Mouse (Mus musculus): ENCODE results near the gene Pcgf6. TPM values are rescaled to one million over a fixed set of nuclear protein-coding genes. Genes with fewer than 3 reads are reported as not detected.
A peak's percentile ranks its signal among the peaks of the same experiment; 100 is the strongest.

Pcgf6 gene
- 41.3 and 42.6 TPM in 2 replicates for polyA plus RNA-seq (2012; rRNA removed)

DNA sequence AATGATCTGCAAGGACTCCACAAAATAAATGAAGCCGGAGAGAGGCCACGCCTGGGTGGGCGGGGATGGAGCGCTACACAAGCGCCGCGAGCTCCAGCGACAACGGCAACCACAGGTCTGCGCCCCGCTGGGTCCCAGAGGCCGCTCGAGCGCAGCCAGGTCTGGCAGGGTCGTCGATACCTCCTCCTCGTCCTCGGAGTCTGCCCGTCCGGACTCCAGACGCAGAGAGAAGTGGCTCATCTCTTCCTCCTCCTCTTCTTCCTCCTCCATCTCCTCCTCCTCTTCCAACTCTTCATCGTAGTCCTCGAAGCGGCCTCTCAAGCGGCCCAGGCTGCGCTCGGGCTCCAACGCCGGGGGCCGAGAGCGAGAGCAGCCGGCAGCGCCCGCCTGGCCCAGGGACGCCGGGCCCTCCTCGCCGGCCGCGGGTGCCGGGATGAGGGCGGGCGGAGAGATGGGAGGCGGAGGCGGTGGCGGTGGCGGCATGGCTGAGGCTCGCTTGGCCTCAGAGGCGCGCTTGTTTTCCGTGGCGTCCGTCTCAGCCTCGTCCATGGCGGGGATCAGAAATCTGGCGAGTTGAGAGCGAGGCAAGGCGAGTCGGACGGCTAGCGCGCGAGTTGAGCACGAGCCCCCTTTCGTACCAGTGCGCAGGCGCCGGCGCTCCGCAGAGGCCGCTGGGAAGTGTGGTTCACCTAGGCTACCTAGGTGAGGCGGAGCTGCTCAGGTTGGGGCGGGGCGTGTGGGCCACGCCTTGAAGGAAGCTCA is at the start of gene Pcgf6:
TSS of gene Pcgf6 (minus strand) at position 636 of the 762 bp plus-strand sequence.
- DNase-seq (ENCODE audit: extremely low spot score in 1 of 2, low spot score in 1 of 2) = peak; percentile 56 to 87

DNA sequence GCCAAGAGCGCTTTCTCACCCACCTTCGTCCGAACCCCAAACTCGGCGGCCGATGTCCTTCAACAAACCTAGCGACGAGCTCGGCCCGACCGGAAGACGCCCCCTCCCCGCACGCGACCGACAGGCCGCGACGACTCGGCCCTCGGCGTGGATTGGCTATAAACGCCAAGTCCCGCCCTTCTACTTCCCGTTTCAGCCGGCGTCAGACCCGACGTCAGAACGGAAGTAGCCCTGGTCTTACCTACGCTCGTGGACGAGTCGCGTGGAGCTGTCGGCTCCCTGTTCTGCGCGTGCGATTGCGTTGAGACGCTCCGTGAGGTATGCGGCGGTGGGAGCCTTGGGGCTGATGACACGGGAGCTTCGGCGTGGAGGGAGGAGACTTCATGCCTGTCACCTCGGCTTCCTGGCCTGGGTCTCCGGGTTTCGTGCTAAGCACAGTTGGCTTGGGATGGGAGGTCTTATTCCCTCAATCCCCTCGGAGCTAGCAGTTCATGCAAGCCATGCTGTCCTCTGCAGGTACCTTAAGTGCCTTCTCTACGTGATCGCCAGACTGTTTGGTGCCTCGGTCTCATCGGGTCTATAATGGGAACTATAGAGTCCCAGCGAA is 39.9 kb upstream of the Pcgf6 start, which contains the start of the genes Usmg5 and Pdcd11:
TSS of gene Usmg5 (minus strand) at position 98 of the 607 bp plus-strand sequence.
TSS of gene Pdcd11 (plus strand) at position 219 of the 607 bp plus-strand sequence.
- peak; percentile 95 to 98 for DNase-seq (ENCODE audit: extremely low spot score in 1 of 2, low spot score in 1 of 2)

DNA sequence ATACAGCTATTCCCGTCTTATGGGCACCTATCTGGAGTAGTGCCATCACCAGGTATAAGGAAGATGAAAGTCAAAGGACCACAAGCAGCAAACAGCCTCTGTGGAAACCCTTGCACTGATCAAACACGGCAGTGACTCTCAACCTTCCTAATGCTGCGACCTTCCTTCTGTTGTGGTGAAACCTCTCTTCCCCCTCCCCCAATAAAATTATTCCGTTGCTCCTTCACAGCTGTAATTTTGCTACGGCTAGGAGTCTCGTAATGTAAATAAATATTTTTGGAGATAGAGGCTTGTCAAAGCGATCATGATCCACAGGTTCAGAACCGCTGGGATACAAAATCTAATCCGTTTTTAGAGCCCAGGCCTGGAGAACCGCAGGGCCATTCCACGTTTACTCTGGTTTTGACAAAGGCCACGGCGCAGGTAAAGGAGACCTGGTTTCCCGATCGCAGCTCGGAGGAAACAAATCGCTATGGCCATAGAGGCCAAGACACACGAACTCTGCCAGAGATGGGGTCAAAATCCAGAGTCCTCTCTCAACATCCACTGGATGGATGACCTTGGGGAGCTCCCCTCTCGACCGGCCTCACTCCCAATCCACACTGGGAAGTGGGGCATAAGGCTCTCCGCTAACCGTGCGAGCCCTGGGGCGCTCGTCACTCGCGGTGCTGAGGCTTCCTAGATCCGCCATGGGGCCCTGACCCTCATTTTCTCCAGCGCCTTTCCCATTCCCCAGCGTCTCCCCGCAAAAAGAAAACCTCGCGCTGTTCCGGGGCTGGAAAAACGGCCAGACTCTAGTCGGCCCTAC is 39.2 kb upstream of the Pcgf6 start:
- DNase-seq (ENCODE audit: extremely low spot score in 1 of 2, low spot score in 1 of 2) = peak in 1 of 2 experiments; percentile 19

DNA sequence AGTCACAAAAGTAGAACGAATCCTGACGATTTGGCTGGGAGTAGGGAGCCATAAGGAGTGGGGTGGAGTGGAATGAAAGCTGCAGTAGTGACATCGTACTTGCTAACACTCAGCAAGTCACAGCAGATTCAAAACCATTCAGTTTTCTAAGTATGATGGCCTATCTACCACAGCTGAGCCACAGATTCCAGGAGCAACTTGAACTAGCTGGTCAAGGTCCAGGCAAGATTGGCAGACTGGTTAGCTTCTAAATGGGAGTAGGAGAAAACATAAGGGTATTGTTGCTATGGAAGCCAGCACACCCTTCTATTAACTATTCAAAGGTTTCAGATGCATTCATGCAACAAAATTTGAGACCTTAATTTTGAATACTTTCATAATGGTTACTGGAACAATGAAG is 37.5 kb upstream of the Pcgf6 start:
- DNase-seq (ENCODE audit: extremely low spot score in 1 of 2, low spot score in 1 of 2) = no peak

DNA sequence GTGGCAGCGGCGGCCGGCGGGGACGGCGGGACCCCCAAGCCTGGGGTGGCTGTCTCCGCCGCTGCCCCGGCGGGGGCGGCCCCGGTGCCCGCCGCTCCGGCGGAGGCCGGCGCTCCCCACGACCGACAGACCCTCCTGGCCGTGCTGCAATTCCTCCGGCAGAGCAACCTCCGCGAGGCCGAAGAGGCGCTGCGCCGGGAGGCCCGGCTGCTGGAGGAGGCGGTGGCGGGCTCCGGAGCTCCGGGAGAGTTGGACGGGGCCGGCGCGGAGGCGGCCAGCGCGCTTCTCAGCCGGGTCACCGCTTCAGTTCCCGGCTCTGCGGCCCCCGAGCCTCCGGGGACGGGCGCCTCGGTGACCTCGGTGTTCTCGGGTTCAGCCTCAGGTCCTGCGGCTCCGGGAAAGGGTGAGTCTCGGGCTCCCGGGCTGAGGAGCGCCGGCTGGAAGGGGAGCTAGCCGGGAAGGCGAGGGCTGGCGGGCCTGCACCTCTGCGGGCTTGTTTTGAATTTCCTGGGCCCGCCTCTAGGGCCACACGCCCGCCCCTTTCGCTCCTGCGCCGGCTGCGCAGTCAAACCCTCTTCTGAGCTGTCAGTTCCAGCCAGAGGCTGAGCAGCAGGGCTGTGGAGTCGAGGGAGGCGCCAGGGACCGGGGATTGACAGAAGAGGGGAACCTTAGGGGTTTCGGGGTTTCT is 17.4 kb upstream of the Pcgf6 start:
- DNase-seq (ENCODE audit: extremely low spot score in 1 of 2, low spot score in 1 of 2) = peak; percentile 60 to 88

DNA sequence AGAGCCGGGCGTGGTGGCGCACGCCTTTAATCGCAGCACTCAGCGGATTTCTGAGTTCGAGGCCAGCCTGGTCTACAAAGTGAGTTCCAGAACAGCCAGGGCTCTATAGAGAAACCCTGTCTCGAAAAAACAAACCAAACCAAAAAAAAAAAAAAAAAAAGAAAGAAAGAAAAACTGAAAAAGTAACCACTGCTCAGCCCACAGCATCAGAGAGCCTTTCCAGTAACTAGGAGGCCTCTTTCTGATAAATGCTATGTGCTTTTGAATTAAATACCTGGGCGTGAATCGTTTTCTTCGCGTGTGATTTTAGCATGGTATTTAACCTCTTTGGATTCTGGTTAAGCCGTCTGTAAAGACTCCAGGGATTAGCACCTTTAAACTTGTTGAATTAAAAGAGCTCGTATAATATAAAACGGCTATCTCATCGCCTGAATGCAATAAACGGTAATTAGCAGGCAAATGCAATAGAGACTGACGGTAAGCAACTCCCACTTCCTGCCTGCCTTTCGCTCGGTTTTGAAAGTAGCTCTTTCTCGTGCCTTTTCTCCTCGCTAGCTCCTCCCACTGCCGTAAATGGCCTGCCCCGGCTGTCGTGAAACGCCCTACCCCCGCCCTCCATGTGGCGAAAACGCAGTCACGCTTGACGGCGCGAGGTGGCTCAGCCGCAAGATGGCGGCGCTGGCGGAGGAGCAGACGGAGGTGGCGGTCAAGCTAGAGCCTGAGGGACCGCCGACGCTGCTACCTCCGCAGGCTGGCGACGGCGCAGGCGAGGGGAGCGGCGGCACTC is 16.6 kb upstream of the Pcgf6 start, which contains the start of gene Taf5:
TSS of gene Taf5 (plus strand) at position 651 of the 787 bp plus-strand sequence.
- DNase-seq (ENCODE audit: extremely low spot score in 1 of 2, low spot score in 1 of 2) = peak; percentile 90 to 99

DNA sequence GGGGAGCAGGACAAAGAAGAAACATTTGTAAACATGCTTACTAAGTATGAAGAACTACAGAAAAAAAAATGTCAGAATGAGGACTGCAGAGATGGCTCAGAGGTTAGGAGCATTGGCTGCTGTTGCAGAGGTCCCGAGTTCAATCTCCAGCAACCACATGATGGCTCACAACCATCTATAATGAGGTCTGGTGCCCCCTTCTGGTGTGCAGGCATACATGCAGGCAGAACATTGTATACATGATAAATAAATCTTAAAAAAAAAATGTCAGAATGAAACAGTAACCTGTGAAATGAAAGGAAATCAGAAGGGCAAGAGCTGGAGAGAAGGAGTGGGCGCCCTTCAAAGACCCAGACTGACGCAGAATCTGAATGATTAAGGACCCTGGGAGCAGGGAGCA is 15.2 kb upstream of the Pcgf6 start:
- DNase-seq (ENCODE audit: extremely low spot score in 1 of 2, low spot score in 1 of 2) = no peak

DNA sequence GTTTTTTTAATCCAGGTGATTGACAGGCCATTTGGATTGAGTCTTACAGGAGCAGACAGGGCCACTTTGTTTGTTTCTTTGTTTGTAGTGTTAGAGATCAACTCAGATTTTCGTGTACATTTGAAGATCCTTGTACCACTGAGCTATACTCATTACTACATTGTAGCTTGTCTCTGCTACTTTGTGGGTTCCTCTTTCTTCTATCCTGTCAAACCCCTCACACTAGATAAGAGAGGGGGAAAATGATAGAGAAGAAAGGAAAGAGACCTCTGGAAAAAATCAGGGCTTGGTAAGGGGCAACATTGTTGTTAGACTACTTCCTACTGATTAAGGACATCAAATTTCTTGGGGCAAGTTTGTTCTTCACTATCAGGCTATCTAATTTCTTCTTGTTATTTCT is 7.0 kb upstream of the Pcgf6 start:
- no peak for DNase-seq (ENCODE audit: extremely low spot score in 1 of 2, low spot score in 1 of 2)

DNA sequence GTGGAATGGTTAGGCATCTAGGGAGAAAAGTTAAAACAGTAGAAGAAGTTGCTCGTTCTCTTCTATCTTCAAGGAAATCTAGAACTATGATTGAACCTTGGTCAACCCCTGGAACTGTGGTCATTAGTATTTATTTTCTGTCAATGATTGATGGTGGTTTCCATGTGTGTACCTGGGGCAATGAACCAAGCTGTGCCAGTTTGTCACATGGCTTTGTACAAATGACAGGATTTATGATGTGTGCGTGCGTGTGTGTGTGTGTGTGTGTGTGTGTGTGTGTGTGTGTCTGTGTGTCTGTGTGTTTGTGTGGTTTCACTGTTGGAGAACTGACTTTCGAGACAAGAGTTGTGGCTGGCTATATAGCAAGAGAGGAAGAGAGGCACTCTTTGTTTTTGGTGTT is 2.8 kb upstream of the Pcgf6 start:
- no peak for DNase-seq (ENCODE audit: extremely low spot score in 1 of 2, low spot score in 1 of 2)

DNA sequence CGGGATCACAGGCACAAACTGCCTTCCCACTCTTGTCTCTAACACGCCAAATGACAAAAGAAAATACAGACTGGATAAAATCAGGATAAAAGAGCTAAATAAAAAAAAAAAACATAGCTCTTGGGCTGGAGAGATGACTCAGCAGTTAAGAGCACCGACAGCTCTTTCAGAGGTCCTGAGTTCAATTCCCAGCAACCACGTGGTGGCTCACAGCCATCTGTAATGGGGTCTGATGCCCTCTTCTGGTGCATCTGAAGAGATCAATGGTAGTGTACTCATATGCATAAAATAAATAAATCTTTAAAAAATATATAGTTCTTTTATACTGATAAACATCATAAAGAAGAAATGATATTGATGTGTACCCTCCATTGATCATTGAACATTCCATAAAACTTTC is 2.2 kb upstream of the Pcgf6 start:
- DNase-seq (ENCODE audit: extremely low spot score in 1 of 2, low spot score in 1 of 2) = no peak

DNA sequence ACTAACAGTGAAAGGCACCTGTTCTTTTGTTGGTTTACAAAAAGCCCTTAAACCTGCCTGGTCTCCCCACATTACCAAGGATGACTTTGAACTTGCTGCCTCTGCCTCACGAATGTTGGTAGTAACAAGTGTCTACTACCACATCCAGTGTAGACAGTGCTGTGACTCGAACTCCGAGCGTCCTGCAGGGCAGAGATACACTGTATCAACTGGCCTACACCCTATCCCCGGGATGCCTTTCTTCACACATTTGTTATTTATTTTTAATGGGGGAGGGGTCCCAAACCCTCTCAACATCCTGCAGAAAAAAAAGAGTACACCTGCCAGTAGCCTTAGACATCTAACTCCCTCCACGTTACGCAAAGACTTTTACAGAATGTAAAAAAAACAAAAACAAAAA is 866 bp downstream of the Pcgf6 start:
- no peak for DNase-seq (ENCODE audit: extremely low spot score in 1 of 2, low spot score in 1 of 2)

DNA sequence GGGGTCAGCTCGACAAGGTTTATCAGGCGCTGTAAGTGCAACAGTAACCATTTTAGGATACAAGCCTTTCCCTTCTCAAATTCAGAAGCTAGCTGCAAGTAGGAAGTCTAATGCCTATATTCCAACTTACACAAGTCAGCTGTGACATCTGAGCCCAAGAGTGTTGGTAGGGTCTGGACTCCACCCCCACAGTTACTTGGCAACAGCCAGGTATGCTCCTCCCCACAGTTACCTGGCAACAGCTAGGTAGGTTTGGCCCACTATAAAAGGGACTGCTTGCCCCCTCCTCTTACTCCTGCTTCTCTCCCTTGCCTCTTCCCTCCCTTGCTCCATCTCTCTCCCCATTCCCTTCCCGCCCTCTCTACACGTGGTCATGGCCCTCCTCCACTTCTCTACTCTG is 1.6 kb downstream of the Pcgf6 start:
- DNase-seq (ENCODE audit: extremely low spot score in 1 of 2, low spot score in 1 of 2) = no peak

DNA sequence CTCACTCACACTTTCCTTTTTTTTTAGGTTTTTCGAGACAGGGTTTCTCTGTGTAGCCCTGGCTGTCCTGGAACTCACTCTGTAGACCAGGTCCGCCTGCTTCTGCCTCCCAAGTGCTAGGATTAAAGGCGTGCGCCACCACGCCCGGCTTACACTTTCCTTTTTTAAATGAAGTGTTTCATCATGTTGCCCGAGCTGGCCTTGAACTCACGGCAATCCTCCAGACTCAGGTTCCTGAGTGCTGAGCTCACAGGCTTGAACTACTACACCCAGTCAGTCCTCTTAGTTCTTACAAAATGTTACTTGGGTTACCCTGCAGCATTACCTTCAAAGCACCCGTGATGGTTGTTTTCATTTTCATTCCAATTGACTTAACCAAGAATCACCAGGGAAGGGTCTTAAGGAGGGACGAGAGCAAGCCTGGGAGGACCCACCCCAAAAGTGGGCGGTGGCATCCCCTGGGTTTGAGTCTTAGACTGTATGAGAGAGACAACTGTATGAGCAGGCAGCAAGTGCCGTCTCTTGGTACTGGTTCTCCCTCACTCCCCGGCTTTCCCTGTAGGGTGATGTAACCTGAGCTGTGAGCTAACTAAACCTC is 3.4 kb downstream of the Pcgf6 start:
- no peak for DNase-seq (ENCODE audit: extremely low spot score in 1 of 2, low spot score in 1 of 2)

DNA sequence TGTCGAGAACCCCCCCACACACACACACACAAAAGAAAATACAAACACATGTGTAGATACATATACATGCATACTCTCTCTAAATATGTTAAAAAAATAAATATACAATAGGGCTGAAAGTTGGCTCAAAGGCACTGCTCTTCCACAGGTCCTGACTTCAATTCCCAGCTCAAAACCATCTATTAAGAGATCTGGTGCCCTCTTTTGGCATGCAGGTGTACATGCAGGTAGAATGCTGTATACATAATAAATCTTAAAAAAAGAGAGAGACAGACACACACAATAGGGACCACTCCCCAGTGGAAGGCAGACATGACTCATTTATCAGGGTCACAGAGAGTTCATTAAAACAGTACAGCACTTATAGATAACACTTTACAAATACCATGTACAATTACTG is 4.4 kb downstream of the Pcgf6 start:
- no peak for DNase-seq (ENCODE audit: extremely low spot score in 1 of 2, low spot score in 1 of 2)

DNA sequence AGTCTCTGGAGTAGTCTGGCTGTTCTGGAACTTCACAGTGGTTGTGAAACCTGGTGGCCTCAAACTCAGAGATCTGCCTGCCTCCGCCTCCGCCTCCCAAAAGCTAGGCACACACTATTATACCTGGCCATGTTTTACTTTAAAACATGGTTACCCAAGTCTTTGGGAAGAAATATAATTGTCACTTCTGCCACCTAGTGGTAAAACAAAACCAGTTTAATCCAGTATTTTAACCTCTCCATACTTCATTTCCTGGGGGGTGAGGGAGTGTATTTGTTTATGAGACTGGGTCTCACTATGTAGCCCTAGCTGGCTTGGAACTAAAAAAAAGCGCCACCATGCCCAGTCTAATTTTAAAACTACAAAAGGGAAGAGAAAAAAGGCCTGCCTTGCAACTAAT is 7.1 kb downstream of the Pcgf6 start:
- no peak for DNase-seq (ENCODE audit: extremely low spot score in 1 of 2, low spot score in 1 of 2)

DNA sequence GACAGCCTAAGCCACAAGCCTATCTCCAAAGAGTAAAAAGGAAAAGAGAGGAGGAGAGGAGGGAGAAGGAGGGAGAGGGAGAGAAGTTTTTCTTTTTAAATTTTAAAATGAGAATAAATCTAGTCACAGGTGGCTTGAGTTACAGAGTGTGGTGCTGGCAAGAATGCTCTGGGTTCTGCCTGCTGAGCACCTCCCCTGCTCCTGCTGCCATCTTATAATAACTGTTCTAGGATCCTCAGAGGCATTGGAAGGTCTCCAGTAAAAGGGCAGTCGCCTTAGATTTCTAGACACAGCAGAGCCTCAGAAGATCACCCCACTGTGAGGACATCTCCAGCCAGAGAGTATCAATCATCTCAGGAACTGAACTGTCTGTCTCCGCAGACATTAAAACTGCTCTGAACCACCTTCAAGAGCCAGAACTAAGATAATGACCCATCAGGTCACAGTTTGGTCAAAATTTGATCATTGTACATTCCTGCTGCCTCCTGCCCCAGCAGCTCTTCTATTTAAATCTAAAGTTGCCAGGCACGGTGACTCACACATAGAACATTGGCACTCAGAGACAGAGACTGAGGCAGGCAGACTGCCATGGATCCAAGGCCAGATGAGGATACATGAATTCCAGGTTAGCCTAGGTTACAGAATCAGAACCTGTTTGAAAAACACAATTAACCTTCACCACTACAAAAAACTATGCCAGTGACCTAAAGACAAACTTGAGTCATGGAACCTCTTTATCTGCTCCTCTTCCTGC is 9.8 kb downstream of the Pcgf6 start:
- DNase-seq (ENCODE audit: extremely low spot score in 1 of 2, low spot score in 1 of 2) = peak in 1 of 2 experiments; percentile 42

DNA sequence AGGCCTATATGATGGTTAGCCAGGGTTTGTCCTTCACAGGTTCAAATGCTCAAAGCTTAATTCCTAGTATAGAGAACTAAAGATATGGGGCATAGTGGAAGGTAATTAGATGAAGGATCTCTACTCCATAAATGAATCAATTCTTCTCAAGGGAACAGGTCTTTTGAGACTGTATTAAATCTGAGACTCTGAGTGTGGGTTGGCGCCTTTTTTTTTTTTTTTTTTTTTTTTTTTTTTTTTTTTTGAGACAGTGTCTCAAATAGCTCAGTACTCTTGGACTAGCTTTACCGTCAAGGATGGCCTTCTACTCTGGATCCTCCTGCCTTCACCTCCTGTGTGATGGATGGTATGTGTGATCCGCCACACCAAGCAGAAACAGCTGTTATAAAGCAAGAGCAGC is 14.1 kb downstream of the Pcgf6 start:
- no peak for DNase-seq (ENCODE audit: extremely low spot score in 1 of 2, low spot score in 1 of 2)

DNA sequence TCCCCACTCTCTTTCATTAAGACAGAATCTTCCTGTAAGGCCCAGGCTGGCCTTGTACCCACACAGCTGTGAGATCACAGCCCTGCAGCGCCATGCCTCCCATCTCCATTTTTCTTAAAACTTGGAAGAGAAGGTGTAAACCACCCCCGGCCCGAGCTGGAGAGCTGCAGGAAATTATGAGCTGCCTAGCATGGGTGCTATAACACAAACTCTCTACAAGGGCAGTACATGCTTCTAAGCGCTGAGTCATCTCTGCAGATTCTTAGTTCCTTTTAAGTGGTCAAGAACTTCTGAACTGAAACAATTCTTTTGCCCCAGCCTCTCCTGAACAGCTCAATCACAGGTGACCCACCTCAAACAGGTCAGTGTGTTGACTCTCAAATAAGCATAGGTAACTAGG is 15.8 kb downstream of the Pcgf6 start:
- DNase-seq (ENCODE audit: extremely low spot score in 1 of 2, low spot score in 1 of 2) = peak in 1 of 2 experiments; percentile 77

DNA sequence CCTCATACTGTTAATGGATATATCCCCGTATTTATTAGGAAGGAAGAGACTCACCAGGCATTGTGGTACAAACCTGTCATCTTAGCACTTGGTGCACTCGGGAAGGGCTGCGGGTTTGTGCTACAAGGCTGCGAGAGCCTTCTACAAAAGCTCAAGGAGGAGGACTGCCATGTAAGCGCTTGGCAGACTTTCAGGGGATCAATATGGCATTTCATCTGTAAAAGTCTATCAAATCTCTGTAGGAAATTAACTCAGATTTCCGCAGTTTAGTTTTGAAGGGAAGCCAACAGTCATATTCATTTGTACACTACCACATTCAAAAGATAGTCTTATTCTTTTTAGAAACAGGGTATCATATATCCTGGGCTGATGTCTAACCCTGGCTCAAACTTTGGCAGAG is 18.9 kb downstream of the Pcgf6 start:
- DNase-seq (ENCODE audit: extremely low spot score in 1 of 2, low spot score in 1 of 2) = no peak
